Mouse (Mus musculus): Measurements from ENCODE around the gene Znrf1.
"Not testable (repeated sequence)": the region's sequence is repeated elsewhere in the genome, so short reads cannot be mapped to it uniquely, and the experiment has no call there.

The Znrf1 gene

GRCm38 (mm10) chr8:111536031-111536977 is at the start of gene Znrf1:
Gene Znrf1 (plus strand): TSS chr8:111536097.
- DNase-seq = peak; percentile 42

GRCm38 (mm10) chr8:111490034-111490591 is 45.8 kb upstream of the Znrf1 start:
- no peak for DNase-seq

- DNase-seq = no peak
Measured at GRCm38 (mm10) chr8:111491191-111491590, 44.7 kb upstream of the Znrf1 start.

GRCm38 (mm10) chr8:111492508-111492907 is 43.4 kb upstream of the Znrf1 start:
- DNase-seq = no peak

- DNase-seq = no peak
Measured at GRCm38 (mm10) chr8:111493176-111493575, 42.7 kb upstream of the Znrf1 start.

GRCm38 (mm10) chr8:111496326-111496725 is 39.6 kb upstream of the Znrf1 start:
- DNase-seq = no peak

- not testable (repeated sequence) for DNase-seq
Measured at GRCm38 (mm10) chr8:111498249-111498648, 37.6 kb upstream of the Znrf1 start.

GRCm38 (mm10) chr8:111501724-111502464 is 34.0 kb upstream of the Znrf1 start:
- DNase-seq = no peak

- DNase-seq = no peak
Measured at GRCm38 (mm10) chr8:111508566-111508965, 27.3 kb upstream of the Znrf1 start.

- DNase-seq = no peak
Measured at GRCm38 (mm10) chr8:111509278-111509677, 26.6 kb upstream of the Znrf1 start.

- no peak for DNase-seq
Measured at GRCm38 (mm10) chr8:111510401-111510800, 25.5 kb upstream of the Znrf1 start.

- no peak for DNase-seq
Measured at GRCm38 (mm10) chr8:111512941-111513340, 23.0 kb upstream of the Znrf1 start.

GRCm38 (mm10) chr8:111513446-111513845 is 22.5 kb upstream of the Znrf1 start:
- DNase-seq = no peak

GRCm38 (mm10) chr8:111516451-111517035 is 19.4 kb upstream of the Znrf1 start:
- DNase-seq = no peak

- no peak for DNase-seq
Measured at GRCm38 (mm10) chr8:111517466-111517865, 18.4 kb upstream of the Znrf1 start.

- DNase-seq = peak; percentile 99
Measured at GRCm38 (mm10) chr8:111521713-111522429, 14.0 kb upstream of the Znrf1 start, which contains the start of gene Wdr59. Gene Wdr59 (minus strand): TSS chr8:111522092.

GRCm38 (mm10) chr8:111526403-111527024 is 9.4 kb upstream of the Znrf1 start:
- DNase-seq = no peak

GRCm38 (mm10) chr8:111527149-111527548 is 8.7 kb upstream of the Znrf1 start:
- DNase-seq = no peak

- no peak for DNase-seq
Measured at GRCm38 (mm10) chr8:111528071-111528470, 7.8 kb upstream of the Znrf1 start.

- DNase-seq = no peak
Measured at GRCm38 (mm10) chr8:111531191-111531590, 4.7 kb upstream of the Znrf1 start.

- no peak for DNase-seq
Measured at GRCm38 (mm10) chr8:111531621-111532020, 4.3 kb upstream of the Znrf1 start.

GRCm38 (mm10) chr8:111533503-111533902 is 2.4 kb upstream of the Znrf1 start:
- DNase-seq = no peak
